Mouse (Mus musculus): ENCODE measurements around the gene Fastkd5.

Gene Fastkd5

DNA sequence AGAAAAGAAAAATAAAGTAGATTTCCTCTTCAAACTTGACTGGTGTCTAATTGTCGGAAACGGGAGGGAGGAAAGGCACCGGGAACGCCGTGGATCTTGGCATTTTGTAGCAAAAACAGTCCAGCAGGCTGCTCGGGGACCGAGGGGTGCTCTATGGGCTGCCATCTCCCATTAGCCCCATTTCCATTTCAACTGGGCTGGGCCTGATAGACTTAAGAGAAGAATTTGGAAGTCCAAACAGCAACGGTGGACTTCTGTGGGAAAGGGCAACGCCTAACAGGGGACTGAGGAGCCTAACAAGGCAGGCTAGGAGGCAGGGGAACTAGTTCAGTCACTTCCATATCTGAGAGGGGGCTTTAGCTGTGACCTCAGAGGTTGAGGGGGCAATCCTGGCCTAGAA, 52.8 kb downstream of the Fastkd5 start:
- DNase-seq, result no peak

DNA sequence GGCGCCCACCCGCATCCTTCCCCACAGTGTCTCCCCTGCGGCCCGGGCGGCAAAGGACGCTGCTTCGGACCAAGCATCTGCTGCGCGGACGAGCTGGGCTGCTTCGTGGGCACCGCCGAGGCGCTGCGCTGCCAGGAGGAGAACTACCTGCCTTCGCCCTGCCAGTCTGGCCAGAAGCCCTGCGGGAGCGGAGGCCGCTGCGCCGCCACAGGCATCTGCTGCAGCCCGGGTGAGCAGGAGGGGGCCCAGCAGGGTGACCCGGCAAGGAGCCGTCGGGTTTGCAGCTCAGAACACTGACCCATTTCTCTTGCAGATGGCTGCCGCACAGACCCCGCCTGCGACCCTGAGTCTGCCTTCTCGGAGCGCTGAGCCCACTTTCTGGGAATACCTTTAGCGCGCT, 53.3 kb downstream of the Fastkd5 start:
- DNase-seq, result peak in 1 of 2 experiments; percentile 27

DNA sequence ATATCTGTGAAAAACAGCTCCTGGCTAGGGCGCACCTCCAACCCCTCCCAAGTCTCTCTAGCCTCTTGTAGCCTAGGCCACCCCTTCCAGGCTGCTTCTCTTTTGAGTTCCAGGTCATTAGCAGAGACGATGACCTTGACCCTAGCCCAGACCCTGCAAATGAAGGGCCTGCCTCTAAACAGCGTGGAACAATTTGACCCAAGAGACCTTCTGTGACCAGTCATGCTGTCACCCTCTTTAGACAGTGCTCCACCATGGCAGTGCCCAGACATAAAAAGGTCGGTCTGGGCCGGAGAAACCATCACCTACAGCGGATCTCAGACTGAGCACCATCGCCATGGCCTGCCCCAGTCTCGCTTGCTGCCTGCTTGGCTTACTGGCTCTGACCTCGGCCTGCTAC, 54.0 kb downstream of the Fastkd5 start, which contains the start of gene Oxt:
TSS of gene Oxt (plus strand) at position 301 of the 400 bp plus-strand sequence.
- DNase-seq, result no peak

DNA sequence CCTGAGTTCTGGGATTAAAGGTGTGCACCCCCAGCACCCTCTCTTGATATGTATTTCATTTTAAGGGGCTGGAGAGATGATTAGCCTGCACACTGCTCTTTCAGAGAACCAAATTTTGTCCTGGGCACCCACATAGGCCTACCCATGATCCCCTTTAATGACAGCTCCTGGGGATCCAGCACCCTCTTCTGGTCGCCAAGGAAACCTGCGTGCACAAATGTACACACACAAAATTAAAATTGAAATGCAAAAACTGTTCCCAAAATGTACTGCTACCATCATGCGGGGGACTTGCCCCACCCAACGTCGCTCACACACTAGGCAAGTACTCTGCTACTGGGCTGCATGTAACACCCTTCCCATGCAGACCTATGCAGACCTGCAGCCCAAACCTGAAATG, 54.9 kb downstream of the Fastkd5 start:
- no peak for DNase-seq

DNA sequence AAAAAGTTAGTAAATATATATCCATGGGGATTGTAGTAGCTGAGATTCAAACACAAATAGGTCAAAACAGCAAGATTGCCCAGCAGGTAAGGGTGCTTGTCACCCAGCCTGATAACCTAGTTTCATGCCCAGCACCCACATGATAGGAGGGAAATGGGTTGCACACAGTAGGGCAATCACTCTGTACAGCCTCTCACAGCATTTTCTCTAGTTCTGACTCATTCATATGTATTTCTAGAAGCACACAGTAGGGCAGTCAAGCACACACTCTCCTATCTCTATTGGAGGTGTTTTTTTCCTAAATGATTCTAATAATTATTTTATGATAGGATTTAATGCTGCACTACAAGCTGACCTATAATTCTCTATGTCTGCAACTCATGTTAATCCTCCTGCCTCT, 59.9 kb downstream of the Fastkd5 start:
- DNase-seq, result no peak

DNA sequence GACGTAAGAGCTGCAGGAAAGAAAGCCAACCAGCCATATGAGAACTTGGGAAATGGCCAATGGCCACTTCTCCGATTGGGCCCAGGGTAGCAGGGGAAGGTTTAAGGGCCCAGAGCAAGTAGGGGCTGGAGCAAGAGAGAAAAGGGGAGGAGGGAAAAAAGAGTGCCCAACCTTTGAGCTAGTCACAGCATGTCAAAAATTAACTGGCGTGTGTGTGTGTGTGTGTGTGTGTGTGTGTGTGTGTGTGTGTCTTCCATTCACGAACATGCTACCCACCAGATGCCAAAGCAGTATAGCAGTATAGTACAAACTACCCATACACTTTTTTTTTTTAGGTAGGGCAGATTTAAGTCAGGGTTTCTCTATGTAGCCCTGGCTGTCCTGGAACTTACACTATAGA, 60.9 kb downstream of the Fastkd5 start:
- peak; percentile 25 to 60 for DNase-seq

DNA sequence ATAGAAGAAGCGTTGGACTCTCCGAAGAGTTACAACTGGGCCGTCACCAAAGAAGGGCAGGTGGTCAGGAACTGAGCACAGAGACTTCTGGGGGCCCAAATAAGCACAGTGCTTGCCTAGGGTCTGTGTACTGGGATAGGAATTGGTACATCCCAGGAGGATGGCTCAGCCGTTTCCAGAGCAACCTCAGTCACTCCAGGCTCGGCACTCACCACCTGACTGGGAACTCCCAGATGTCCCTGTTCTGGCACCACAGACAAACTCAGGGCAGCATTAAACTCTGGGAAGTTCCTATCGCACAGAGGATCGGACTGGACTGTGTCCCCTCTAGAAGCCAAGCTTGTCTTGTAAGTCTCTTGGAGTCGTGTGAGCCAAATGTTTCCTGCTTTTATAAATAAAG, 64.8 kb downstream of the Fastkd5 start:
- no peak for DNase-seq

DNA sequence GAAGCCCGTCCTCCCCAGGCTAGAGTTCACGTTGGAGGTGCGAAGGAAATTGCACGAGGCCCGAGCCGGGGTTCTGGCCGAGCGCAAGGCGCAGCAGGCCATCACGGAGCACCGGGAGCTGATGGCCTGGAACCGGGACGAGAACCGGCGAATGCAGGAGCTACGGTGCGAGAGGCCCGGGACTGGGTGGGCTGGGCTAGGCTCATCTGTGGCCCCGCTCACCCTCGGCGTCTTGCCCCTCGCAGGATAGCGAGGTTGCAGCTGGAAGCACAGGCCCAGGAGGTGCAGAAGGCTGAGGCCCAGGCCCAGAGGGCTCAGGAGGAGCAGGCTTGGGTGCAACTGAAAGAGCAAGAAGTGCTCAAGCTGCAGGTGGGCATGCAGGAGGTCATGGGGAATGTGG, 65.8 kb downstream of the Fastkd5 start:
- DNase-seq, result no peak

All from kidney, postnatal 25 days (tissue).